Mouse (Mus musculus) spleen, postnatal 10 days (tissue): ENCODE data around the gene Olfr464.

Experiments
- DNase-seq, 2 experiments: peaks; one replicate each; pipeline ENCODE4 v3.0.0; 2021 to 2022; ENCODE audit warnings: low spot score in 2 of 2

The Olfr464 gene

DNA sequence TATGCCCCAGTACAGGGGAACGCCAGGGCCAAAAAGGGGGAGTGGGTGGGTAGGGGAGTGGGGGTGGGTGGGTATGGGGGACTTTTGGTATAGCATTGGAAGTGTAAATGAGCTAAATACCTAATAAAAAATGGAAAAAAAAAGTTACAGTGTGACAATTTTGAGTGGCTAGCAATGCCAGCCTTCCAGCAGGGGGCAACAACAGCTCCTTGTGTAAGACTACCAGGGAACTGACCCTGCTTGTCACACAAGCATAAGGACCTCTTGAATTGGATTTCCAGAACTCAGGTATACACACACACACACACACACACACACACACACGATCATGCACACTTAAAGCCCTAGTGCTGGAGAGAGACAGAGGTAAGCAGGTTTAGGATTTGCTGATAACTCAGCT is 53.9 kb downstream of the Olfr464 start:
- DNase-seq, result peak in 1 of 2 experiments; percentile 62
